Mouse (Mus musculus): ENCODE results near the gene Aplp2. TPM values are rescaled to one million over a fixed set of nuclear protein-coding genes. Genes with fewer than 3 reads are reported as not detected.

Gene Aplp2
- polyA plus RNA-seq, 1 experiment = 147 TPM

GRCm38 (mm10) chr9:31181291-31182085 is 30.1 kb downstream of the Aplp2 start:
- no peaks in the 10 kb centered on the region for H3K36me3 ChIP-seq (ENCODE audit: control insufficient read depth, insufficient read depth, low read length)
- TF ChIP-seq CTCF (IDR thresholded peaks at IDR 0.05; ENCODE audit: extremely low read depth, insufficient read length, insufficient replicate concordance, low read depth, low read length) (no peak), POLR2A (IDR thresholded peaks at IDR 0.05; ENCODE audit: low read depth, low read length) (no peak)
- H3K4me3 ChIP-seq (ENCODE audit: low read depth, low read length) = no peak overlapping the region
- peaks cover 12% of the 10 kb centered on the region; the same call in 1 of the 2 replicates for H3K4me1 ChIP-seq (ENCODE audit: control insufficient read depth, insufficient read depth, insufficient read length, low read length)
- 74% methylated on average over 10 of the region's 10 CpGs for WGBS
- H3K27me3 ChIP-seq (ENCODE audit: control insufficient read depth, insufficient read depth, low read length) = no peaks in the 10 kb centered on the region
- H3K27ac ChIP-seq (ENCODE audit: insufficient read depth, low read depth, low read length) = no peak overlapping the region

- peaks cover 14% of the 10 kb centered on the region for H3K4me1 ChIP-seq (ENCODE audit: control insufficient read depth, insufficient read depth, insufficient read length, low read length)
- H3K4me3 ChIP-seq (ENCODE audit: low read depth, low read length) = no peak overlapping the region
- H3K36me3 ChIP-seq (ENCODE audit: control insufficient read depth, insufficient read depth, low read length) = peaks cover 3% of the 10 kb centered on the region; the same call in 1 of the 2 replicates
- H3K27ac ChIP-seq (ENCODE audit: insufficient read depth, low read depth, low read length) = no peak overlapping the region
- WGBS = 90% methylated on average over 6 of the region's 6 CpGs
- TF ChIP-seq CTCF (IDR thresholded peaks at IDR 0.05; ENCODE audit: extremely low read depth, insufficient read length, insufficient replicate concordance, low read depth, low read length) (no peak), POLR2A (IDR thresholded peaks at IDR 0.05; ENCODE audit: low read depth, low read length) (no peak)
- H3K27me3 ChIP-seq (ENCODE audit: control insufficient read depth, insufficient read depth, low read length) = no peaks in the 10 kb centered on the region
These were observed 33.9 kb downstream of the Aplp2 start for GRCm38 (mm10) chr9:31177692-31178091.

- H3K36me3 ChIP-seq (ENCODE audit: control insufficient read depth, insufficient read depth, low read length) = peaks cover 5% of the 10 kb centered on the region; the same call in 1 of the 2 replicates
- no peaks in the 10 kb centered on the region for H3K27me3 ChIP-seq (ENCODE audit: control insufficient read depth, insufficient read depth, low read length)
- TF ChIP-seq CTCF (IDR thresholded peaks at IDR 0.05; ENCODE audit: extremely low read depth, insufficient read length, insufficient replicate concordance, low read depth, low read length) = no peak
- no peak for TF ChIP-seq POLR2A (IDR thresholded peaks at IDR 0.05; ENCODE audit: low read depth, low read length)
- peaks cover 12% of the 10 kb centered on the region for H3K4me1 ChIP-seq (ENCODE audit: control insufficient read depth, insufficient read depth, insufficient read length, low read length)
- H3K27ac ChIP-seq (ENCODE audit: insufficient read depth, low read depth, low read length) = peak overlapping the region; percentile 89
- no peak overlapping the region for H3K4me3 ChIP-seq (ENCODE audit: low read depth, low read length)
- 22% methylated on average over 8 of the region's 8 CpGs for WGBS
These were observed 35.1 kb downstream of the Aplp2 start for GRCm38 (mm10) chr9:31176379-31177130.

GRCm38 (mm10) chr9:31175978-31176377 is 35.6 kb downstream of the Aplp2 start:
- Histone ChIP-seq H3K4me1 (ENCODE audit: control insufficient read depth, insufficient read depth, insufficient read length, low read length) (peaks cover 12% of the 10 kb centered on the region), H3K36me3 (ENCODE audit: control insufficient read depth, insufficient read depth, low read length) (peaks cover 8% of the 10 kb centered on the region), H3K4me3 (ENCODE audit: low read depth, low read length) (no peak overlapping the region), H3K27me3 (ENCODE audit: control insufficient read depth, insufficient read depth, low read length) (no peaks in the 10 kb centered on the region), H3K27ac (ENCODE audit: insufficient read depth, low read depth, low read length) (peak overlapping the region; percentile 21)
- WGBS = 48% methylated on average over 3 of the region's 3 CpGs
- TF ChIP-seq CTCF (IDR thresholded peaks at IDR 0.05; ENCODE audit: extremely low read depth, insufficient read length, insufficient replicate concordance, low read depth, low read length) (no peak), POLR2A (IDR thresholded peaks at IDR 0.05; ENCODE audit: low read depth, low read length) (no peak)

- TF ChIP-seq POLR2A (IDR thresholded peaks at IDR 0.05; ENCODE audit: low read depth, low read length) (no peak), CTCF (IDR thresholded peaks at IDR 0.05; ENCODE audit: extremely low read depth, insufficient read length, insufficient replicate concordance, low read depth, low read length) (no peak)
- Histone ChIP-seq H3K27ac (ENCODE audit: insufficient read depth, low read depth, low read length) (no peak overlapping the region), H3K4me3 (ENCODE audit: low read depth, low read length) (no peak overlapping the region), H3K36me3 (ENCODE audit: control insufficient read depth, insufficient read depth, low read length) (peaks cover 11% of the 10 kb centered on the region), H3K27me3 (ENCODE audit: control insufficient read depth, insufficient read depth, low read length) (no peaks in the 10 kb centered on the region), H3K4me1 (ENCODE audit: control insufficient read depth, insufficient read depth, insufficient read length, low read length) (peaks cover 12% of the 10 kb centered on the region)
- 88% methylated on average over 6 of the region's 6 CpGs for WGBS
These were observed 36.3 kb downstream of the Aplp2 start for GRCm38 (mm10) chr9:31175346-31175745.

GRCm38 (mm10) chr9:31168356-31169093 is 43.1 kb downstream of the Aplp2 start:
- WGBS = 92% methylated on average over 22 of the region's 22 CpGs
- H3K27ac ChIP-seq (ENCODE audit: insufficient read depth, low read depth, low read length) = no peak overlapping the region
- no peak for TF ChIP-seq POLR2A (IDR thresholded peaks at IDR 0.05; ENCODE audit: low read depth, low read length)
- no peak for TF ChIP-seq CTCF (IDR thresholded peaks at IDR 0.05; ENCODE audit: extremely low read depth, insufficient read length, insufficient replicate concordance, low read depth, low read length)
- H3K27me3 ChIP-seq (ENCODE audit: control insufficient read depth, insufficient read depth, low read length) = no peaks in the 10 kb centered on the region
- H3K36me3 ChIP-seq (ENCODE audit: control insufficient read depth, insufficient read depth, low read length) = peaks cover 39% of the 10 kb centered on the region
- no peaks in the 10 kb centered on the region for H3K4me1 ChIP-seq (ENCODE audit: control insufficient read depth, insufficient read depth, insufficient read length, low read length)
- no peak overlapping the region for H3K4me3 ChIP-seq (ENCODE audit: low read depth, low read length)

Measured in small intestine, adult 2 months (tissue).